Mouse (Mus musculus): ENCODE data around the gene Zpr1.

Zpr1 gene

GRCm38 (mm10) chr9:46329801-46330585 is 57.1 kb downstream of the Zpr1 start:
- peak; percentile 46 for DNase-seq

DNA sequence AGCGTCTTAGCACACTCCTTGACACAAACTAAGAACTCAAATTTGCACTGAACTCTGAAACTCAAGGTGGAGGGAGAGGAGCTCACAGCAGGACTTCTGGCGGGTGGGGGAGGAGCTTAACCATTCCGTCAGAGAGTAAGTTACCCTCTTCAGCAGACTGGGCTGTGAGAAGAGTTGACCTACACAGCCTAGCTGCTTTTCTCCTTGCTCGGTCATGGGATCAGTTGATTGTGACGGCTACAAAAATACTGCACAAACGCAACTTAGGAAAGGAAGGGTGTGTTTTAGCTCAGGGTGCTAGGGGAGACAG is 57.7 kb downstream of the Zpr1 start:
- no peak for DNase-seq

DNA sequence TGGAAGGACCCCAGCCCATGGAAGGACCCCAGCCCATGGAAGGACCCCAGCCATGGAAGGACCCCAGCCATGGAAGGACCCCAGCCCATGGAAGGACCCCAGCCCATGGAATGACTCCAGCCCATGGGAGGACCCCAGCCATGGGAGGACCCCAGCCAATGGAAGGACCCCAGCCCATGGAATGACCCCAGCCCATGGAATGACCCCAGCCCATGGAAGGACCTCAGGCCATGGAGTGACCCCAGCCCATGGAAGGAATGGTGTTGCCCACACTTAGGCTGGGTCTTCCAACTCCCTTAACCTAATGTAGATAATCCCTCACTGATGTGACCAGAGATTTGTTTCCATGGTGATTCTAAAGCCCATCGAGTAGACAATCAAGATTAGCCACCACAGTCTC is 58.4 kb downstream of the Zpr1 start:
- DNase-seq: peak; percentile 10
